Mouse (Mus musculus): Measurements from ENCODE around the gene Hp1bp3. TPM values are rescaled to one million over a fixed set of nuclear protein-coding genes. Genes with fewer than 3 reads are reported as not detected.

Hp1bp3 gene
- polyA plus RNA-seq, 1 experiment from 2014 or later = 164 TPM

GRCm38 (mm10) chr4:138223623-138224022, 7.5 kb downstream of the Hp1bp3 start:
- peaks cover 65% of the 10 kb centered on the region for H3K36me3 ChIP-seq
- 46% methylated on average over 10 of the region's 10 CpGs for WGBS

GRCm38 (mm10) chr4:138246756-138247665, 30.9 kb downstream of the Hp1bp3 start:
- H3K27ac ChIP-seq = no peak overlapping the region
- no peaks in the 10 kb centered on the region for H3K9me3 ChIP-seq
- no peak for ATAC-seq (ENCODE audit: insufficient number of reproducible peaks, low FRiP score, low TSS enrichment, low read depth)
- peaks cover 56% of the 10 kb centered on the region for H3K36me3 ChIP-seq
- 67% methylated on average over 27 of the region's 27 CpGs for WGBS
- H3K4me2 ChIP-seq = no peak overlapping the region
- peaks cover 24% of the 10 kb centered on the region for H3K27me3 ChIP-seq
- H3K4me3 ChIP-seq = no peak overlapping the region
- H3K9ac ChIP-seq = no peak overlapping the region
- H3K4me1 ChIP-seq = peaks cover 28% of the 10 kb centered on the region

More at GRCm38 (mm10) chr4:138223623-138224022, 7.5 kb downstream of the Hp1bp3 start:
- Histone ChIP-seq H3K27ac (no peak overlapping the region), H3K27me3 (no peaks in the 10 kb centered on the region), H3K4me2 (no peak overlapping the region), H3K9me3 (no peaks in the 10 kb centered on the region), H3K4me1 (peaks cover 12% of the 10 kb centered on the region), H3K9ac (no peak overlapping the region; the same call in 1 of the 2 replicates), H3K4me3 (no peak overlapping the region)
- ATAC-seq (ENCODE audit: insufficient number of reproducible peaks, low FRiP score, low TSS enrichment, low read depth) = no peak

- no peaks in the 10 kb centered on the region for H3K9me3 ChIP-seq
- H3K4me3 ChIP-seq = peak within 1 kb of the TSS; percentile 48
- peaks cover 33% of the 10 kb centered on the region for H3K4me1 ChIP-seq
- H3K27me3 ChIP-seq = peaks cover 48% of the 10 kb centered on the region
- H3K9ac ChIP-seq = peak within 1 kb of the TSS; percentile 14; the same call in 1 of the 2 replicates
- H3K36me3 ChIP-seq = peaks cover 24% of the 10 kb centered on the region
- peak; percentile 64 for ATAC-seq (ENCODE audit: insufficient number of reproducible peaks, low FRiP score, low TSS enrichment, low read depth)
- no peak within 1 kb of the TSS for H3K27ac ChIP-seq
- H3K4me2 ChIP-seq = peak within 1 kb of the TSS; percentile 99
- under 1% methylated on average over 66 of the region's 74 CpGs for WGBS
Observed at GRCm38 (mm10) chr4:138250088-138250960, 34.2 kb downstream of the Hp1bp3 start, which contains the start of the genes Sh2d5 and Kif17. Gene Sh2d5, plus strand, starts transcription at chr4:138250403. Gene Kif17, plus strand, starts transcription at chr4:138250435.

- Histone ChIP-seq H3K9ac (no peak overlapping the region), H3K4me1 (peaks cover 33% of the 10 kb centered on the region), H3K4me3 (peak overlapping the region; percentile 17), H3K36me3 (peaks cover 10% of the 10 kb centered on the region), H3K27ac (no peak overlapping the region), H3K9me3 (no peaks in the 10 kb centered on the region), H3K27me3 (peaks cover 48% of the 10 kb centered on the region), H3K4me2 (peak overlapping the region; percentile 45)
- under 1% methylated on average over 14 of the region's 14 CpGs for WGBS
- no peak for ATAC-seq (ENCODE audit: insufficient number of reproducible peaks, low FRiP score, low TSS enrichment, low read depth)
Observed at GRCm38 (mm10) chr4:138251819-138252218, 35.7 kb downstream of the Hp1bp3 start.

- peaks cover 48% of the 10 kb centered on the region for H3K27me3 ChIP-seq
- H3K27ac ChIP-seq = no peak overlapping the region
- 16% methylated on average over 5 of the region's 5 CpGs for WGBS
- peaks cover 8% of the 10 kb centered on the region for H3K36me3 ChIP-seq
- ATAC-seq (ENCODE audit: insufficient number of reproducible peaks, low FRiP score, low TSS enrichment, low read depth) = no peak
- H3K9ac ChIP-seq = no peak overlapping the region
- H3K9me3 ChIP-seq = no peaks in the 10 kb centered on the region
- peak overlapping the region; percentile 17 for H3K4me3 ChIP-seq
- H3K4me1 ChIP-seq = peaks cover 33% of the 10 kb centered on the region
- peak overlapping the region; percentile 45 for H3K4me2 ChIP-seq
Observed at GRCm38 (mm10) chr4:138252231-138252630, 36.1 kb downstream of the Hp1bp3 start.

- WGBS = 73% methylated on average over 22 of the region's 22 CpGs
- Histone ChIP-seq H3K9me3 (no peaks in the 10 kb centered on the region), H3K27ac (no peak overlapping the region), H3K27me3 (peaks cover 22% of the 10 kb centered on the region), H3K36me3 (no peaks in the 10 kb centered on the region), H3K4me3 (no peak overlapping the region), H3K9ac (no peak overlapping the region), H3K4me2 (no peak overlapping the region), H3K4me1 (peaks cover 5% of the 10 kb centered on the region)
- no peak for ATAC-seq (ENCODE audit: insufficient number of reproducible peaks, low FRiP score, low TSS enrichment, low read depth)
Observed at GRCm38 (mm10) chr4:138257116-138257687, 41.1 kb downstream of the Hp1bp3 start.

- H3K9me3 ChIP-seq = no peaks in the 10 kb centered on the region
- H3K36me3 ChIP-seq = no peaks in the 10 kb centered on the region
- H3K27ac ChIP-seq = no peak overlapping the region
- 74% methylated on average over 7 of the region's 7 CpGs for WGBS
- ATAC-seq (ENCODE audit: insufficient number of reproducible peaks, low FRiP score, low TSS enrichment, low read depth) = no peak
- H3K4me1 ChIP-seq = 0 out of 2 replicates have a peak, but pooled peaks cover 10% of the 10 kb centered on the region
- H3K9ac ChIP-seq = no peak overlapping the region
- H3K4me2 ChIP-seq = no peak overlapping the region
- peaks cover 18% of the 10 kb centered on the region for H3K27me3 ChIP-seq
- no peak overlapping the region for H3K4me3 ChIP-seq
Observed at GRCm38 (mm10) chr4:138258663-138259062, 42.6 kb downstream of the Hp1bp3 start.

GRCm38 (mm10) chr4:138259482-138259881, 43.4 kb downstream of the Hp1bp3 start:
- no peaks in the 10 kb centered on the region for H3K36me3 ChIP-seq
- no peaks in the 10 kb centered on the region for H3K9me3 ChIP-seq
- ATAC-seq (ENCODE audit: insufficient number of reproducible peaks, low FRiP score, low TSS enrichment, low read depth) = no peak
- H3K27me3 ChIP-seq = peaks cover 17% of the 10 kb centered on the region
- H3K27ac ChIP-seq = no peak overlapping the region
- H3K4me1 ChIP-seq = 0 out of 2 replicates have a peak, but pooled peaks cover 10% of the 10 kb centered on the region
- 81% methylated on average over 5 of the region's 5 CpGs for WGBS
- no peak overlapping the region for H3K4me2 ChIP-seq
- no peak overlapping the region for H3K4me3 ChIP-seq
- no peak overlapping the region for H3K9ac ChIP-seq

- no peak overlapping the region for H3K27ac ChIP-seq
- peak overlapping the region; percentile 17; the same call in 1 of the 2 replicates for H3K9ac ChIP-seq
- peak overlapping the region; percentile 84 for H3K4me2 ChIP-seq
- H3K4me1 ChIP-seq = 0 out of 2 replicates have a peak, but pooled peaks cover 10% of the 10 kb centered on the region
- H3K36me3 ChIP-seq = no peaks in the 10 kb centered on the region
- peaks cover 17% of the 10 kb centered on the region for H3K27me3 ChIP-seq
- WGBS = under 1% methylated on average over 68 of the region's 78 CpGs
- peak; percentile 84 for ATAC-seq (ENCODE audit: insufficient number of reproducible peaks, low FRiP score, low TSS enrichment, low read depth)
- H3K4me3 ChIP-seq = peak overlapping the region; percentile 77
- no peaks in the 10 kb centered on the region for H3K9me3 ChIP-seq
Observed at GRCm38 (mm10) chr4:138261843-138262681, 46.0 kb downstream of the Hp1bp3 start.

- 85% methylated on average over 10 of the region's 10 CpGs for WGBS
- peaks cover 5% of the 10 kb centered on the region; the same call in 1 of the 2 replicates for H3K4me1 ChIP-seq
- no peaks in the 10 kb centered on the region for H3K9me3 ChIP-seq
- H3K9ac ChIP-seq = no peak overlapping the region
- ATAC-seq (ENCODE audit: insufficient number of reproducible peaks, low FRiP score, low TSS enrichment, low read depth) = no peak
- no peak overlapping the region for H3K27ac ChIP-seq
- no peak overlapping the region for H3K4me3 ChIP-seq
- peaks cover 15% of the 10 kb centered on the region for H3K27me3 ChIP-seq
- no peaks in the 10 kb centered on the region for H3K36me3 ChIP-seq
- H3K4me2 ChIP-seq = no peak overlapping the region
Observed at GRCm38 (mm10) chr4:138267869-138268268, 51.8 kb downstream of the Hp1bp3 start.
